Mouse (Mus musculus) subcutaneous adipose tissue, adult 2 months (tissue): ENCODE measurements around the gene Det1. TPM values are rescaled to one million over a fixed set of nuclear protein-coding genes. Genes with fewer than 3 reads are reported as not detected.

Experiments used
- polyA plus RNA-seq: library from polyadenylated mRNA; depleted of rRNA; stranded (reverse); fragments of >200 nt; gene quantifications from 2 replicates; pipeline ENCODE4 v1.2.3, GENCODE M21; 2012; ENCODE audit warnings: low replicate concordance; rRNA removed

The Det1 gene
- polyA plus RNA-seq, result 13.9 and 23.4 TPM in 2 replicates

GRCm38 (mm10) chr7:78846737-78847434 lies at the start of gene Det1:
Det1 (minus strand) TSS chr7:78847263.

GRCm38 (mm10) chr7:78895653-78896333 lies 48.7 kb upstream of the Det1 start, which contains the start of gene Aen:
Aen (plus strand) TSS chr7:78895854.

GRCm38 (mm10) chr7:78782639-78783581 lies 64.2 kb downstream of the Det1 start, which contains the start of the genes Mrps11 and Mrpl46:
Mrps11 (plus strand) TSS chr7:78783119.
Mrpl46 (minus strand) TSS chr7:78783531.

Other genes starting within 250 kb of the Det1 start
- gene Ntrk3, start 109.3 kb downstream of the Det1 start, polyA plus RNA-seq, result 17.0 and 18.9 TPM in 2 replicates
- gene Mrps11, start 64.1 kb downstream of the Det1 start, polyA plus RNA-seq, result 55.7 and 67.9 TPM in 2 replicates
- 13.1 and 17.1 TPM in 2 replicates for gene Mrpl46, start 63.7 kb downstream of the Det1 start, polyA plus RNA-seq
- 30.8 and 31.5 TPM in 2 replicates for gene Aen, start 48.6 kb upstream of the Det1 start, polyA plus RNA-seq
- gene Isg20, start 66.2 kb upstream of the Det1 start, polyA plus RNA-seq, result 31.9 and 32.8 TPM in 2 replicates
- 0.15 TPM in 1 of 2 replicates, not detected in the other for gene Acan, start 206.2 kb upstream of the Det1 start, polyA plus RNA-seq